Mouse (Mus musculus) heart, postnatal 0 days (tissue): ENCODE measurements around the gene Sult2a7.

Source experiments
- CTCF ChIP-seq: IDR thresholded peaks from 2 replicates; pipeline ENCODE4 v1.5.1; 2016; ENCODE audit warnings: antibody characterized with exemption, control low read depth, low read depth
- EP300 ChIP-seq: IDR thresholded peaks from 2 replicates; pipeline ENCODE4 v1.6.1; 2016; ENCODE audit warnings: antibody characterized with exemption, low read depth

- TF ChIP-seq CTCF (no peak), EP300 (no peak)
Observed at GRCm38 (mm10) chr7:14518301-14518700, 24.3 kb upstream of the Sult2a7 start.
